Mouse (Mus musculus) layer of hippocampus, adult 9-10 months (tissue): ENCODE measurements at regions not wholly inside any gene's neighbourhood (a gene's known extent, or its start where the extent isn't known, plus 50 kb on each side); places are given as distances from the start of the nearest gene placed in this dataset.

ENCODE experiments used
- DNase-seq: peaks from one replicate; pipeline ENCODE4 v3.0.0; 2022; ENCODE audit warnings: low spot score

GRCm38 (mm10) chr3:128113209-128113608, 217.1 kb upstream of the Fam241a start:
- no peak for DNase-seq

- DNase-seq = no peak
Observed at GRCm38 (mm10) chr3:128110406-128110805, 214.3 kb upstream of the Fam241a start.

- no peak for DNase-seq
Observed at GRCm38 (mm10) chr3:128104516-128104915, 208.4 kb upstream of the Fam241a start.

GRCm38 (mm10) chr3:128093046-128093445, 196.9 kb upstream of the Fam241a start:
- DNase-seq = no peak

GRCm38 (mm10) chr3:128088207-128088606, 192.1 kb upstream of the Fam241a start:
- DNase-seq = peak; percentile 2

GRCm38 (mm10) chr3:128087163-128087562, 191.0 kb upstream of the Fam241a start:
- no peak for DNase-seq

- DNase-seq = no peak
Observed at GRCm38 (mm10) chr3:128082463-128082862, 186.3 kb upstream of the Fam241a start.

- no peak for DNase-seq
Observed at GRCm38 (mm10) chr3:128081430-128081829, 185.3 kb upstream of the Fam241a start.

- no peak for DNase-seq
Observed at GRCm38 (mm10) chr3:128067861-128068260, 171.7 kb upstream of the Fam241a start.

GRCm38 (mm10) chr3:128054031-128054430, 157.9 kb upstream of the Fam241a start:
- DNase-seq = no peak

GRCm38 (mm10) chr3:128043709-128044108, 147.6 kb upstream of the Fam241a start:
- no peak for DNase-seq

- no peak for DNase-seq
Observed at GRCm38 (mm10) chr3:128040407-128041115, 144.4 kb upstream of the Fam241a start.

GRCm38 (mm10) chr3:128039185-128039584, 143.1 kb upstream of the Fam241a start:
- DNase-seq = no peak

- no peak for DNase-seq
Observed at GRCm38 (mm10) chr3:128036538-128036937, 140.4 kb upstream of the Fam241a start.

- no peak for DNase-seq
Observed at GRCm38 (mm10) chr3:128030352-128030751, 134.2 kb upstream of the Fam241a start.

GRCm38 (mm10) chr3:128029565-128029915, 133.4 kb upstream of the Fam241a start:
- no peak for DNase-seq

- DNase-seq = no peak
Observed at GRCm38 (mm10) chr3:128028856-128029564, 132.9 kb upstream of the Fam241a start.

- DNase-seq = no peak
Observed at GRCm38 (mm10) chr3:128024856-128025255, 128.7 kb upstream of the Fam241a start.

GRCm38 (mm10) chr3:128014909-128015308, 118.8 kb upstream of the Fam241a start:
- DNase-seq = no peak

- DNase-seq = no peak
Observed at GRCm38 (mm10) chr3:128002905-128003641, 106.9 kb upstream of the Fam241a start.

GRCm38 (mm10) chr3:128001924-128002501, 105.9 kb upstream of the Fam241a start:
- no peak for DNase-seq

GRCm38 (mm10) chr3:127995678-127996077, 99.6 kb upstream of the Fam241a start:
- DNase-seq = no peak

GRCm38 (mm10) chr3:127987583-127987982, 91.5 kb upstream of the Fam241a start:
- DNase-seq = no peak
